Mouse (Mus musculus): ENCODE measurements at regions not wholly inside any gene's neighbourhood (a gene's known extent, or its start where the extent isn't known, plus 50 kb on each side); places are given as distances from the start of the nearest gene placed in this dataset.

DNA sequence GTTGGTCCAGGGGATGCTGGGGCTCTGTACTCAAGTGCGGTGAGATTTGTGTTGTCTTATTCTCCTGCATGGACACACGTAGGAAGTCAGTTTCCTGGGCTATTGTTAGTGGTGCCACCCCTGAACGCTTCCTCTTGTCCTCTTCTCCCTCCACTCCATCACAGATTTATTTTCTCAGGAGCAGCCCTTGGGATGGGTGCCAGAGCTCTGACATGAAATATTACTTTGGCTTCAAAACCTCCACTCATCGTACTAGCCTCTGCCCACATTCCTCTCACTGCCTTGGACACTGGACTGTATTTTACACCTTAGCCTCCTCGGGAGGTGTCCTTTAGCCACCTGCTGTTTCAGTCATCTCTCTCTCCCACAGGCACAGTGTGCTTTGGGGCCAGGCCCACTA is 139.6 kb downstream of the Efnb1 start:
- TF ChIP-seq CTCF (IDR thresholded peaks at IDR 0.05; ENCODE audit: control insufficient read depth, insufficient read depth, insufficient read length) (no peak), MYOD1 (IDR thresholded peaks at IDR 0.05; ENCODE audit: control insufficient read depth, insufficient read length, low read depth) (no peak)
